Mouse (Mus musculus) adrenal gland, postnatal 10 days (tissue): ENCODE measurements around the gene Gal. TPM values are rescaled to one million over a fixed set of nuclear protein-coding genes. Genes with fewer than 3 reads are reported as not detected.

Experiments used
- DNase-seq: peaks from one replicate; pipeline ENCODE4 v3.0.0; 2021; ENCODE audit warnings: mixed read lengths
- total RNA-seq, 2 experiments: library from RNA; stranded (reverse); gene quantifications; 2 replicates each; pipeline ENCODE4 v1.2.3; 2021

Gene Gal
- total RNA-seq, 2 experiments from 2014 or later: 15.8 to 18.0 TPM

DNA sequence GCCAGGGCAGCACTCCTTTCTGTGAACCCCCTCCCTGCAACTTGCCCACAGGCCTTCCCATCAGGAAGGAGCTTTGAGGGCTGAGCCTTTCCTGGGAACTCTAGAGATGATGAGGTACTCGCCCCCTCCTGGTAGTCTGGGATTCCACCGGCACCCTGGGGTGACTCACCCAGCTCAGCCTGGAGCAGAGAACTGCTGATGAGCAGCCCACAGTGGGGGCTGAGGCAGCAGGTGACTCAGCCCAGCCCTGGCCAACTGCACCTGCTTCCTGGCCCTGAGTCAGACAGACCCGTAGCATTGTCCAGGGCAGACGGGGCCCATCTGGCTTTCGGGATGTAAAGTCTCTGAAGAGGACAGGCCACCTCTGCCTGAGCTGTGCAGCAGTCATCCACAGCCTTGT, 4.9 kb upstream of the Gal start:
- DNase-seq: peak; percentile 38

DNA sequence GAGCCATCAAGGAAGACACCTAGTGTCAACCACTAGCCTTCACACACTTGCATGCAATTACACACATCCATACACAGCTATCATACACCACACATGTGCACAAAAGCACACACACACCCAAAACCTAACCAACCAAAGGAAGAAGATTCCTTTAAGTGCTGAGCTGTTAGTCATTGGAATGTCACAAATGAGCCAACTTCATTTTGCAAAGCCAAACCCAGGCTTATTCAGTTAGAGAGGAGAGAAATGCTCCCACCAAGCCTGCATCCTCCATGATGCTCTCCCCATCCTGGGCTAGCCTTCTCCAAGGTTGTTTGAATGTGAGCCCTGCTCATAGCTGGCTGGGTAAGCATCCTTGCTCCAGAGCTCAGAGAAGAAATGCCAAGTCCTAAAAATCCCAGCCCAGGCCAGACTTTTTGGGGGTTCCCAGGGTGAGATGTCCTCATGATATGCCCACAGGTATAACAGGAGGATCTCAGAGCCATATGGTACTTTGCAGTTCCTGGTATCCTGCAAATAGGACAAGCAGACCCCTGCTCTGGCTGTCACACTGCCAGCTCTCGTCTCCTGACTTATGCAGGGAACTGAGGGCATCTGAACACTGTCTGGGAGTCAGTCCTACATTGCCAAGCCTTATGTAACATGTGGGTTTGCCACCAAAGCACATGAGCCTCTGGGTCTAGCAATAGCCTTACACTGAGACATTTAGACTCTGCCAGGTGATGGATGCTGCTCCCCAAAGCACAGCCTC, 8.6 kb downstream of the Gal start:
- no peak for DNase-seq

DNA sequence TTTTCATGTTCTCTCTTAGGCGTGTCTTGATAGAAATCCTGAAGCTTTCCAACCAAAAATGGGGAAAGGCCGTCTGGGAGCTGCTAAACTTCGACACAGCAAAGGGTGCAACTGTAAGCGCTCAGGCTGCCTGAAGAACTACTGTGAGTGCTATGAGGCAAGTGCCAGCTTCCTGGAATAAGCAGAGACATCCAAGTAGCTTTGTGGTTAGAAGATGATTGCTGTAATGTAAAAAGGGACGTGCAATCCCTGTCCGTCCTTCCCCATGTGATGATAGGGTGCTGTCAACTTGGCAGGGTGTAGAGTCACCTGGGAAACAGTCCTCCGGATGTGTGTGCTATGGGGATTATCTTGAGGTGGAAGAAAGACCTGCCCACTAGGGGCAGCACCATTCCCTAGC, 10.3 kb downstream of the Gal start:
- DNase-seq: no peak

DNA sequence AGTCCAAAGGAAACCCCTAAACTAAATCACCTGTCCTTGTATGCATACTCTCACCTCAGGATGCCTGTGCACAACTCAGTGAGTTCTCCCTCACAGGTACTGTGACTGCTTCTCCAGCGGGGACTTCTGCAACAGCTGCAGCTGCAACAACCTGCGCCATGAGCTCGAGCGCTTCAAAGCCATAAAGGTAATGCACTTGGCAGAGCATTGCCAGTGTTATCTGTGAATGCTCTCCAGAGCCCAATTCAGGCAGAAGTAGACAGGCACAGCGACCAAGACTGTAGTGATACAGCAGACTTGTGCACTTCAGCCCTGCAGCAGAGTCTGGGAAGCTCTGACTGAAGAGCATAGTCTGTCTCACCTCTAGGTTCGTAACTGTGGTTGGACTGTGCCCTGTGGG, 12.0 kb downstream of the Gal start:
- no peak for DNase-seq

- no peak for DNase-seq
Measured at GRCm38 (mm10) chr19:3401943-3402342, 12.4 kb downstream of the Gal start.

- DNase-seq: no peak
Measured at GRCm38 (mm10) chr19:3401504-3401903, 12.8 kb downstream of the Gal start.

DNA sequence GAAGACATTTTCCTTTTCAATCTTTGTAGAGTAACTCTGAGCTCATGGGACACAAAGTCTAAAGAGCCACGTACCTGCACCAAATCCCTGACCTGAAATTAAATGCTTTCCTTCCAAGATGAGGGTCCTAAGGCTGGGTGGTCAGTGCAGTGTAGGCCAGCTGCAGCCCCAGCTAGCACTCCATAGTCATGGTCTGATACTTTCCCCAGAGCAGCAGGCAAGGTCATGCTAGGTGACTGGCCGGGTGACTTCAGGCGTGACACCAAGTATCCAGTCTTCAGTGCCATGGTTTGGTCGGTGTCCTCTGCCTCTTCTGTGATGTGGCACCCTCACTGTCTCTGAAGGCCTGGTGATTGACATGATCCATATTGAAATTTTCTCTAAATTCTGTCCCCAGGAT, 14.3 kb downstream of the Gal start:
- DNase-seq: no peak

DNA sequence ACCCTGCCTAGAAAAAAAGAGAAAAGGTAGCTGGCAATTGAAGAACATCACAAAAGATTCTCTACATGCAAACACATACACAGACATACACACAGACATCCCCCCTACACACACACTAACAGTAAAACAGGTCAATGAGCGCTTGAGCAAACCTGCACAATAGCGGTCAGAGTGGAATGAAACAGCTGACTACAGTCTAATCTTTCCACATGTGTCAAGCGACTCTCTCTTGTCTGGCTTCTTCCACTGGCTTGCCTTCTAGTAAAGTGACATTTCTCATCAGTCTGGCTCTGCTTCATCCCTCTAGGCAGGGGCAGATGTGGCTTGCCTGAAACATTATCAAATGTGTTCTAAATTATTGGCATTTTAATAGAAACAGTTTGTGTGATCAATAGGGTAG, 20.1 kb downstream of the Gal start:
- no peak for DNase-seq

- no peak for DNase-seq
Measured at GRCm38 (mm10) chr19:3392384-3392783, 22.0 kb downstream of the Gal start.

DNA sequence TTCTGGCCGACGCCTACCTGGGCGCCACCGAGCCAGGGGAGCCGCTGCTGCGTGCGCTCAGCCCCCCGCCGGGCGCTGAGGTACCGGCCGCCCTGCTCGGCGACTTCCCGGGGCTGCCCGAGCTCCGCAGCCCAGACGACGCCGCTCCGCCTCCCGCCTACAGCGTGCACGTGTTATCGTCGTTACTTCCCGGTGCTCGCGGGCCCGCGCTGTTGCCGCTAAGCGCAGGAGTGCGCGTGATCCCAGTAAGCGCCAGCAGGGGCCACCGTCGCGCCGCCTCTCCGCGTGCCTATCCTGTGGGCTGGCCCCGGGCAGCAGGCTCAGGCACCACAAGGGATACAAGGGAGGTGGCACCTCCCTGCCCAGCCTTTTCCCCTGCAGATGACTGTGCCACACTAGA, 25.3 kb downstream of the Gal start:
- DNase-seq: peak; percentile 96

GRCm38 (mm10) chr19:3388629-3389057, 25.7 kb downstream of the Gal start, which contains the start of gene Tesmin:
Gene Tesmin (plus strand): TSS chr19:3388857.
- DNase-seq: peak; percentile 94

- peak; percentile 23 for DNase-seq
Measured at GRCm38 (mm10) chr19:3388061-3388460, 26.3 kb downstream of the Gal start.

GRCm38 (mm10) chr19:3378614-3379013, 35.7 kb downstream of the Gal start:
- DNase-seq: no peak

- DNase-seq: peak; percentile 65
Measured at GRCm38 (mm10) chr19:3376966-3377715, 37.2 kb downstream of the Gal start.

DNA sequence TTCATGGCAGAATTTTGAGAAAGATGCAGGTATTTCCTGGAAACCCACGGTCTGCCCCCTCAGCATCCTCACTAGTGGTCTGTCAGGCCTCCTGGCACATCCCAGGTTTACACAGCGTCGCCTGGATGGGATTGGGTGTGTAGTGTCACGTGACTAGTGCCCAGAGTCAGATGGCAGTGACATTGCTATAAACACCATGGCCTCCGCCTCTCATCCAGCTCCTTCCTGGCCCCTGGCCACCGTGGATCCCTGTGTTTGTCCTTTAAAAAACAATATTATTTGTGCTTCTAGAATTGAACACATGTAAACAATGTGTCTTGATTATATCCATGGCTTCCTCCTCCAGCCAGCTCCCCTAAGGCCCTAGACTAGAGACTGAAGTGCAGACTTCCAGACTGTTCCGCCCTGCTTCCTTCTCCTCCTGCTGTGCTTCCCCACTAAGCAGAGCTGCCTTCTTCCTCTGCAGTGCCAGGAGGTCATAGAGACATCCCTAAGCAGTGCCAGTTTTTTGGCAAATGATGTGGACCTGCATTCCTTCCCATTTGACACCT, 38.3 kb downstream of the Gal start:
- DNase-seq: no peak

DNA sequence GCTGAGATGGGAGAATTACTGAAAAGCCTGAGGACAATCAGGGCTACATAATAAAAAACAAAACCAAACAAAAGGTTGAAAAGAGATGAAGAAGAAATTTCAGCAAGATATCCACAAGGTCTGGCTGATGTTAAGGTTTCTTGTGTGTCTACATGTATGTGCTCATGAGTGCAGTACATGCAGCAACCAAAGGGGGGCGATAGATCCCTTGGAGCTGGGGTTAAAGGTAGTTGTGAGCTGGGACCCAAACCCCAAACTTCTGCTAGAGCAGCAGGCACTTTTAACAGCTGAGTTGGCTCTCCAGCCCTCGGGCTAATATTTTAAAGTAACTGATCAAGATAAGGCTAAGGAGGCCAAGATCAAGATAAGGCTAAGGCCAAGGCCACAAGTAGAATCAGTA, 40.3 kb downstream of the Gal start:
- DNase-seq: peak; percentile 25

DNA sequence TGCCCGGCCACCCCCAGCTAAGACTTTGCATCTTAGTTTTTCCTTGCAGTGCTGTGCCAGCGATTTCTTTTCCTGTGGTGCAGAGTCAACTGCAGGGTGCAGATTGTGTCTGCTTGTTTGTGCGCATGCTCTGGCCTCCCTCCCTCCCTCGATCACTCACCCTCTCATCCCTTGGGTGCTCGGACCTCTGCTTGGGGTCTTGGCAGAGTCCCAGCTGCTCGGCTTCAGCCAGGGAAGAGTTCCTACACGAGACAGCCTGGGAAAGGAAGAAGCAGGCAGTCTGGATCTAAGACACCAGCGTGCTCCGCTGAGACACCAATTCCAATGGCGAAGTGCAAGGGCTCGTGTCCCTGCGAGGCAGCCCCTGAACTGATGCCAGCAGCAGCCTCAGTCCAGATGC, 41.0 kb downstream of the Gal start:
- DNase-seq: peak; percentile 17

DNA sequence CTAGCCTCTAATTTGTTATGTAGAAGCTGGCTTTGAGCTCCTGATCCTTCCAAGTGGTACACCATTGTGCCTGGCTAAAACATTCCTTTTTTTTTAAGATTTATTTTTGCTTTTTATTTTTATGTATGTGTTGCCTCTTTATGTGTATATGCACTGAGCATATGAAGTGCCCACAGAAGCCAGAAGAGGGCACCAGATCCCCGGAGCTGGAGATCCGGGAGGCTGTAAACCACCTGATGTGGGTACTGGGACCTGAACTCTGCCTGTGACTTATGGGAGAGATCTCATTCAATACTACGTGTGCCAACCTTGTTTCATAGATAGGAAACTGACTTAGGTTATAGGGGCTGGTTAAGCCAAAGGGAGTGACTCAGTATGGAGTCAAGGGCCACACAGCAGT, 46.1 kb downstream of the Gal start:
- no peak for DNase-seq

DNA sequence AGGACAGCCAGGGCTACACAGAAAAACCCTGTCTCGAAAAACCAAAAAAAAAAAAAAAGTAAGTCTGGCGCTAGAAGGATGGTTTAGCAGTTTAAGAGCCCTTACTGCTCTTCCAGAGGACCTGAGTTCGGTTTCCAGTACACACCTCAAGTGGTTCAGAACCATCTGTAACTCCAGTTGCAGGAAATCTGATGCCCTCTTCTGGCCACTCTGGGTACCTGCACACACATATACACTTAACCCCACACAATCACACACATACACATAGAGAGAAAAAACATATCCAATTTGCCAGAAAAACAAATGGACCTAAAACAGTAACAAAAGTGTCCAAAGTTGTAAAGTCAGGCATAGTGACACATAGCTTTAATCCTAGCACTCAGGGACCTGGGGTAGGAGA, 49.3 kb downstream of the Gal start:
- no peak for DNase-seq

- DNase-seq: peak; percentile 32
Measured at GRCm38 (mm10) chr19:3363510-3363909, 50.8 kb downstream of the Gal start.
